Mouse (Mus musculus): Measurements from ENCODE around the gene Alx1. TPM values are rescaled to one million over a fixed set of nuclear protein-coding genes. Genes with fewer than 3 reads are reported as not detected.

Gene Alx1
- polyA plus RNA-seq, 1 experiment from 2014 or later = 48.8 TPM

GRCm38 (mm10) chr10:103027931-103028252 is 2.1 kb downstream of the Alx1 start:
- Histone ChIP-seq H3K36me3 (ENCODE audit: control insufficient read depth, insufficient read depth, low read length) (no peaks in the 10 kb centered on the region), H3K9ac (ENCODE audit: low read length) (peak overlapping the region; percentile 44; the same call in 1 of the 2 replicates), H3K4me3 (ENCODE audit: low read depth, low read length) (peak overlapping the region; percentile 30), H3K27ac (ENCODE audit: low read depth, low read length) (peak overlapping the region; percentile 27; the same call in 1 of the 2 replicates), H3K9me3 (ENCODE audit: control insufficient read depth, low read length) (no peaks in the 10 kb centered on the region), H3K4me2 (ENCODE audit: low read depth, low read length, severe bottlenecking) (peak overlapping the region; percentile 41), H3K27me3 (ENCODE audit: control insufficient read depth, insufficient read depth, low read length) (peaks cover 50% of the 10 kb centered on the region), H3K4me1 (replicated peaks; ENCODE audit: control insufficient read depth, insufficient read depth, low read length) (0 out of 2 replicates have a peak, but pooled peaks cover 5% of the 10 kb centered on the region)
- under 1% methylated on average over 15 of the region's 15 CpGs for WGBS
- ATAC-seq (replicated peaks; ENCODE audit: low FRiP score) (no peak), DNase-seq (ENCODE audit: low spot score) (no peak)

GRCm38 (mm10) chr10:103027226-103027930 is 2.6 kb downstream of the Alx1 start:
- 0 out of 2 replicates have a peak, but pooled peaks cover 5% of the 10 kb centered on the region for H3K4me1 ChIP-seq (replicated peaks; ENCODE audit: control insufficient read depth, insufficient read depth, low read length)
- DNase-seq (ENCODE audit: low spot score) (no peak), ATAC-seq (replicated peaks; ENCODE audit: low FRiP score) (no peak)
- H3K36me3 ChIP-seq (ENCODE audit: control insufficient read depth, insufficient read depth, low read length) = no peaks in the 10 kb centered on the region
- H3K27ac ChIP-seq (ENCODE audit: low read depth, low read length) = no peak overlapping the region
- peak overlapping the region; percentile 41; the same call in 1 of the 2 replicates for H3K4me2 ChIP-seq (ENCODE audit: low read depth, low read length, severe bottlenecking)
- peaks cover 48% of the 10 kb centered on the region for H3K27me3 ChIP-seq (ENCODE audit: control insufficient read depth, insufficient read depth, low read length)
- no peaks in the 10 kb centered on the region for H3K9me3 ChIP-seq (ENCODE audit: control insufficient read depth, low read length)
- H3K9ac ChIP-seq (ENCODE audit: low read length) = no peak overlapping the region
- under 1% methylated on average over 20 of the region's 20 CpGs for WGBS
- H3K4me3 ChIP-seq (ENCODE audit: low read depth, low read length) = peak overlapping the region; percentile 30

- no peak overlapping the region for H3K27ac ChIP-seq (ENCODE audit: low read depth, low read length)
- H3K4me3 ChIP-seq (ENCODE audit: low read depth, low read length) = peak overlapping the region; percentile 14
- WGBS = under 1% methylated on average over 17 of the region's 17 CpGs
These were observed 3.3 kb downstream of the Alx1 start for GRCm38 (mm10) chr10:103026636-103027225.

GRCm38 (mm10) chr10:103002556-103002955 is 27.5 kb downstream of the Alx1 start:
- no peak for DNase-seq (ENCODE audit: low spot score)
- no peak overlapping the region for H3K9ac ChIP-seq (ENCODE audit: low read length)
- H3K36me3 ChIP-seq (ENCODE audit: control insufficient read depth, insufficient read depth, low read length) = no peaks in the 10 kb centered on the region
- H3K4me2 ChIP-seq (ENCODE audit: low read depth, low read length, severe bottlenecking) = no peak overlapping the region
- H3K4me1 ChIP-seq (replicated peaks; ENCODE audit: control insufficient read depth, insufficient read depth, low read length) = no peaks in the 10 kb centered on the region
- H3K27me3 ChIP-seq (ENCODE audit: control insufficient read depth, insufficient read depth, low read length) = no peaks in the 10 kb centered on the region
- H3K9me3 ChIP-seq (ENCODE audit: control insufficient read depth, low read length) = no peaks in the 10 kb centered on the region
- no peak for ATAC-seq (replicated peaks; ENCODE audit: low FRiP score)
- no peak overlapping the region for H3K27ac ChIP-seq (ENCODE audit: low read depth, low read length)
- H3K4me3 ChIP-seq (ENCODE audit: low read depth, low read length) = no peak overlapping the region
- WGBS = 82% methylated on average over 2 of the region's 2 CpGs

More at GRCm38 (mm10) chr10:103026636-103027225, 3.3 kb downstream of the Alx1 start:
- H3K4me2 ChIP-seq (ENCODE audit: low read depth, low read length, severe bottlenecking) = peak overlapping the region; percentile 12; the same call in 1 of the 2 replicates
- no peaks in the 10 kb centered on the region for H3K36me3 ChIP-seq (ENCODE audit: control insufficient read depth, insufficient read depth, low read length)
- 0 out of 2 replicates have a peak, but pooled peaks cover 5% of the 10 kb centered on the region for H3K4me1 ChIP-seq (replicated peaks; ENCODE audit: control insufficient read depth, insufficient read depth, low read length)
- peaks cover 42% of the 10 kb centered on the region for H3K27me3 ChIP-seq (ENCODE audit: control insufficient read depth, insufficient read depth, low read length)
- peak overlapping the region; percentile 5; the same call in 1 of the 2 replicates for H3K9ac ChIP-seq (ENCODE audit: low read length)
- ATAC-seq (replicated peaks; ENCODE audit: low FRiP score) = no peak
- H3K9me3 ChIP-seq (ENCODE audit: control insufficient read depth, low read length) = no peaks in the 10 kb centered on the region
- DNase-seq (ENCODE audit: low spot score) = peak; percentile 61

- no peak for DNase-seq (ENCODE audit: low spot score)
- Histone ChIP-seq H3K27me3 (ENCODE audit: control insufficient read depth, insufficient read depth, low read length) (no peaks in the 10 kb centered on the region), H3K9ac (ENCODE audit: low read length) (no peak overlapping the region), H3K9me3 (ENCODE audit: control insufficient read depth, low read length) (no peaks in the 10 kb centered on the region), H3K4me3 (ENCODE audit: low read depth, low read length) (no peak overlapping the region), H3K4me1 (replicated peaks; ENCODE audit: control insufficient read depth, insufficient read depth, low read length) (no peaks in the 10 kb centered on the region), H3K36me3 (ENCODE audit: control insufficient read depth, insufficient read depth, low read length) (no peaks in the 10 kb centered on the region), H3K4me2 (ENCODE audit: low read depth, low read length, severe bottlenecking) (no peak overlapping the region), H3K27ac (ENCODE audit: low read depth, low read length) (no peak overlapping the region)
- WGBS = 79% methylated on average over 8 of the region's 8 CpGs
- ATAC-seq (replicated peaks; ENCODE audit: low FRiP score) = no peak
These were observed 29.1 kb downstream of the Alx1 start for GRCm38 (mm10) chr10:103000902-103001301.

GRCm38 (mm10) chr10:102999584-102999983 is 30.4 kb downstream of the Alx1 start:
- Histone ChIP-seq H3K27ac (ENCODE audit: low read depth, low read length) (no peak overlapping the region), H3K9ac (ENCODE audit: low read length) (no peak overlapping the region), H3K36me3 (ENCODE audit: control insufficient read depth, insufficient read depth, low read length) (no peaks in the 10 kb centered on the region), H3K4me2 (ENCODE audit: low read depth, low read length, severe bottlenecking) (no peak overlapping the region), H3K27me3 (ENCODE audit: control insufficient read depth, insufficient read depth, low read length) (no peaks in the 10 kb centered on the region), H3K4me1 (replicated peaks; ENCODE audit: control insufficient read depth, insufficient read depth, low read length) (no peaks in the 10 kb centered on the region), H3K4me3 (ENCODE audit: low read depth, low read length) (no peak overlapping the region), H3K9me3 (ENCODE audit: control insufficient read depth, low read length) (no peaks in the 10 kb centered on the region)
- DNase-seq (ENCODE audit: low spot score) (no peak), ATAC-seq (replicated peaks; ENCODE audit: low FRiP score) (no peak)

- no peaks in the 10 kb centered on the region for H3K4me1 ChIP-seq (replicated peaks; ENCODE audit: control insufficient read depth, insufficient read depth, low read length)
- H3K9me3 ChIP-seq (ENCODE audit: control insufficient read depth, low read length) = no peaks in the 10 kb centered on the region
- DNase-seq (ENCODE audit: low spot score) (no peak), ATAC-seq (replicated peaks; ENCODE audit: low FRiP score) (no peak)
- no peak overlapping the region for H3K27ac ChIP-seq (ENCODE audit: low read depth, low read length)
- H3K4me3 ChIP-seq (ENCODE audit: low read depth, low read length) = no peak overlapping the region
- H3K27me3 ChIP-seq (ENCODE audit: control insufficient read depth, insufficient read depth, low read length) = no peaks in the 10 kb centered on the region
- H3K36me3 ChIP-seq (ENCODE audit: control insufficient read depth, insufficient read depth, low read length) = no peaks in the 10 kb centered on the region
- H3K4me2 ChIP-seq (ENCODE audit: low read depth, low read length, severe bottlenecking) = no peak overlapping the region
- no peak overlapping the region for H3K9ac ChIP-seq (ENCODE audit: low read length)
- WGBS = 90% methylated on average over 5 of the region's 5 CpGs
These were observed 54.9 kb downstream of the Alx1 start for GRCm38 (mm10) chr10:102975106-102975505.

- WGBS = 79% methylated on average over 2 of the region's 2 CpGs
- no peak for DNase-seq (ENCODE audit: low spot score)
- H3K4me3 ChIP-seq (ENCODE audit: low read depth, low read length) = no peak overlapping the region
These were observed 70.4 kb downstream of the Alx1 start for GRCm38 (mm10) chr10:102959602-102960001.

More at GRCm38 (mm10) chr10:102959602-102960001, 70.4 kb downstream of the Alx1 start:
- H3K9ac ChIP-seq (ENCODE audit: low read length) = no peak overlapping the region
- H3K27ac ChIP-seq (ENCODE audit: low read depth, low read length) = no peak overlapping the region
- H3K4me2 ChIP-seq (ENCODE audit: low read depth, low read length, severe bottlenecking) = no peak overlapping the region
- H3K4me1 ChIP-seq (replicated peaks; ENCODE audit: control insufficient read depth, insufficient read depth, low read length) = no peaks in the 10 kb centered on the region
- H3K27me3 ChIP-seq (ENCODE audit: control insufficient read depth, insufficient read depth, low read length) = no peaks in the 10 kb centered on the region
- no peaks in the 10 kb centered on the region for H3K9me3 ChIP-seq (ENCODE audit: control insufficient read depth, low read length)
- ATAC-seq (replicated peaks; ENCODE audit: low FRiP score) = no peak
- no peaks in the 10 kb centered on the region for H3K36me3 ChIP-seq (ENCODE audit: control insufficient read depth, insufficient read depth, low read length)

Data from forebrain, embryonic 11.5 days (tissue).